Mouse (Mus musculus): ENCODE data around the gene Cx3cr1. TPM values are rescaled to one million over a fixed set of nuclear protein-coding genes. Genes with fewer than 3 reads are reported as not detected.

The Cx3cr1 gene
- polyA plus RNA-seq, 1 experiment, result 14.4 TPM

DNA sequence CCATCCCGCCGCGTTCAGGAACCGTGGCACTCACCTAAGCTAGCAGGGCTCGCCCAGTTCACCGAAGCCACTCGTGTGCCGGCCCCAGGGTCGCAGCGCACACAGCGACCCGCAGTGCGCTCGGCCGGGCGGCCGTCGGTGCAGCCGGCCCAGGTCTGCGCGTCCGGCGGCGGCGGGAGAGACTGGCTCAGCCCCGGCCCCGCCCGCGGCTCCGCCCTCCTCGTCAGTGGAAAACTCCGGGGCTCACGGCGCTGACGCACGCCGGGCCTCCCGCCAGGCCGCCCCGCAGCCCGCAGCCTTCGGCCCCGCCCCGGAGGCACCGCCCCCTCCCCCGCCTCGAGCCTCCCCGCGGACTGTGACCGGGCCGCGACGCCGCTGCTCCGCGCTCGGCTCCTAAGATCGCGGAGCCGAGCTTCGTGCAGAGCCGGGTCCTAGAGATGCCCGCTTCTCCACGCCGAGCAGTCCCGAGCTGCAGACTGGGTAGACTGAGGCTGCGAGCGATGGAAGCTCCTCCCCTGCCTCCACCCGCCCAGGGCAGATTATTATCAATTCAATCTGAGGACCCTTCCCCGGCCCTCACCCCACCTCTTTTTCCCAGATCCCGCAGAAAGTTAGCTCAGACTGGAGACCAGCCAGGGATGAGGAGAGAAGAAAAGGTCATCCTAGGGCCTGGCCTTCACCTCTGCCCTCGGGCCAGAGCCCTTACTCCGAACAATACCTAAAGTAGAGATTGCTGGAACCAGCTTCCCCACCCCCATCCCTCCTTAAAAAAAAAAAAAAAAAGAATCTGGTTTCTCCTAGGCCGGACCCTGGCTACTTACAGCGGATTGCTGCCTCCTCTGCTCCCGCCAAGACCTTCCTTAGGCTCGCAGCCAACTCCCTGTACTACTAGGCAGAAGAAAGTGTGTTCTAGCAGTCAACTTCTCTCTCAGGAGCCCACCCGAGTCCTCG, 85.8 kb downstream of the Cx3cr1 start:
- WGBS, result 7% methylated on average over 77 of the region's 79 CpGs
- peak overlapping the region; percentile 97 for H3K4me3 ChIP-seq (ENCODE audit: extremely low read depth, insufficient read depth, insufficient read length)
- H3K27me3 ChIP-seq (ENCODE audit: control insufficient read depth, insufficient read depth, low read length), result no peaks in the 10 kb centered on the region
- no peaks in the 10 kb centered on the region for H3K36me3 ChIP-seq (ENCODE audit: control insufficient read depth, insufficient read depth, low read length)
- peak; percentile 73 to 91 for DNase-seq (ENCODE audit: low read depth in 1 of 2, low spot score in 2 of 2)
- peak overlapping the region; percentile 97 for H3K27ac ChIP-seq (ENCODE audit: insufficient read depth, low read length)
- peaks cover 20% of the 10 kb centered on the region; the same call in 1 of the 2 replicates for H3K4me1 ChIP-seq (ENCODE audit: control insufficient read depth, insufficient read depth, insufficient read length)
- TF ChIP-seq POLR2A (IDR thresholded peaks at IDR 0.05; ENCODE audit: low read depth, low read length) (peak; percentile 96), CTCF (IDR thresholded peaks at IDR 0.05; ENCODE audit: extremely low read depth, insufficient read depth, insufficient read length, insufficient replicate concordance) (no peak)

DNA sequence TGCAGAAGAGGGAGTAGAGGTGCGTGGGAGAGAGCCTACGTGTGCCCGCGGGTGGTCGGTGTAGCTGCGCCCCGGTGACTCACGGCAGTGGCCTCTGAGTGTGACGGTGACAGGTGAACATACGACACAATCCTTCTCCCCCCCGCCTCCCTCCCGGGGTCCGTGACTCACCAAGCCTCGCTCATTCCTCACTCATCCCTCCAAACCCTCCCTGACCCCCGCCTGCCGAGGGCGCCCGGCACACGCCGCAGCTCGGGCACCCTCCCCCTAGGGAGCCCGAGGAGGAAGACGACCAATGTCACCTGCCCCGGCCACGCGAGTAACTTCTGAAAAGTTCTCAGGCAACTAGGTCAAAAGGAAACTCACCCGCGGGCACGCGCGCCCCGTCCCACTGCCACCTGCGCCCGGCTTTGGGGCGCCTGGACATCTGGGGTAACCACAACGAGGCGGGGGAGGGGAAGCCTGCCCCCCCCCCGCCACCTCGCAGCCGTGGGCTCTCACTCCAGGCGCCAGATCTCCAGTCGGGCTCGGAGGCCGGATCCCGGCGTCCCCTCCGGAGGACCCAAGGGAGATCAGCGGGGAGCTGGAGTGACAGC, 86.6 kb downstream of the Cx3cr1 start:
- peak overlapping the region; percentile 97 for H3K4me3 ChIP-seq (ENCODE audit: extremely low read depth, insufficient read depth, insufficient read length)
- under 1% methylated on average over 48 of the region's 48 CpGs for WGBS
- H3K36me3 ChIP-seq (ENCODE audit: control insufficient read depth, insufficient read depth, low read length), result no peaks in the 10 kb centered on the region
- TF ChIP-seq CTCF (IDR thresholded peaks at IDR 0.05; ENCODE audit: extremely low read depth, insufficient read depth, insufficient read length, insufficient replicate concordance) (no peak), POLR2A (IDR thresholded peaks at IDR 0.05; ENCODE audit: low read depth, low read length) (no peak)
- H3K27ac ChIP-seq (ENCODE audit: insufficient read depth, low read length), result peak overlapping the region; percentile 97
- H3K27me3 ChIP-seq (ENCODE audit: control insufficient read depth, insufficient read depth, low read length), result no peaks in the 10 kb centered on the region
- peaks cover 27% of the 10 kb centered on the region; the same call in 1 of the 2 replicates for H3K4me1 ChIP-seq (ENCODE audit: control insufficient read depth, insufficient read depth, insufficient read length)
- peak; percentile 63 to 72 for DNase-seq (ENCODE audit: low read depth in 1 of 2, low spot score in 2 of 2)

GRCm38 (mm10) chr9:119982241-119982811, 87.4 kb downstream of the Cx3cr1 start:
- peak; percentile 81 to 85 for DNase-seq (ENCODE audit: low read depth in 1 of 2, low spot score in 2 of 2)
- H3K27ac ChIP-seq (ENCODE audit: insufficient read depth, low read length), result peak overlapping the region; percentile 97
- TF ChIP-seq POLR2A (IDR thresholded peaks at IDR 0.05; ENCODE audit: low read depth, low read length) (no peak), CTCF (IDR thresholded peaks at IDR 0.05; ENCODE audit: extremely low read depth, insufficient read depth, insufficient read length, insufficient replicate concordance) (peak; percentile 54; the same call in 1 of the 2 replicates)
- H3K4me1 ChIP-seq (ENCODE audit: control insufficient read depth, insufficient read depth, insufficient read length), result peaks cover 27% of the 10 kb centered on the region; the same call in 1 of the 2 replicates
- H3K36me3 ChIP-seq (ENCODE audit: control insufficient read depth, insufficient read depth, low read length), result no peaks in the 10 kb centered on the region
- 1% methylated on average over 11 of the region's 11 CpGs for WGBS
- H3K27me3 ChIP-seq (ENCODE audit: control insufficient read depth, insufficient read depth, low read length), result no peaks in the 10 kb centered on the region
- H3K4me3 ChIP-seq (ENCODE audit: extremely low read depth, insufficient read depth, insufficient read length), result peak overlapping the region; percentile 97

DNA sequence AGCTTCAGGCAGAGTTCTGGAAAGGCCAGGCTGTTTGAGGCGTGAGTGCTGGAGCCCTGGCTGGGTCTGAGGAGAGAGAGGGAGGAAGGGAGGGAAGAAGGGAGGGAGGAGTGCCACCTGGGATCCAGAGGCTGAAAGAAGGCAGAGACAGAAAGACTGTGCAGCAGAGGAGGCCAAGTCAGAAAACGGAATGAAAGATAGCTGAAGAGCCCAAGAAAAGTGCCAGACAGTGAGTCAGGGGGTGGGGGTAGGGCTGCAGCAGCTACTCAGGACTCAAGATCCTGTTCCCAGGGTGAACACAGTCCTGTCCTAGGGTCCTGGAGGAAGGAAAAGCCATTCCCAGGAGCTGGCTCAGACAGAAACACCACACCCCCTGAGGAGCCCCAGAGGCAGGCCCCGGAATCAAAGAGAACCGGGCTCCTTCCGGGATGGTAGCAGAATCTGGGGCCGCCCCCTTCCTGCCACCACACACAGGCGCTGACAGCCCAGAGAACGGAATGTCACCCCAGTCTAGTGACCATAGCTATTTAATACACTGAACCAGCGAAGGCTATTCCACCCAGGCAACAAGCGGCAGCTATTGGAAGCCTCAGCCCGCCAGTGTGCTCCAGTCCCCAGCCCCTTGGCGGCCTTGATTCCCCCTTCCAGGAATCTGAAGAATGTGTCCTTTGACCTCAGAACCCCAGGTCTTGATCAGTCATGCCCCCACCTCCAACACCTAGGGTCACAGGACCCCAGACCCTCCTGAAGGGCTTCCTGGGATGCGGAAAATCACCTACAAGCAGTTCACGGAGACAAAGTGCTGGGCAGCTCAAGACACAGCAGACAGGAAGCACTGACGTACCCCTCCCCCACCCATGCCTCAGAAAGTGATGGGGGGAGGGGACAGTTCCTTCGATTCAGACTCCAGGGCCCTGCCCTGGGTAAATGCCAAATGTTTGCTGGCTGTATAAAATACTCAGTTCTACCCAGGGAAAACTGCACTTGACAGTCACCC, 88.2 kb downstream of the Cx3cr1 start:
- TF ChIP-seq POLR2A (IDR thresholded peaks at IDR 0.05; ENCODE audit: low read depth, low read length) (0 out of 2 replicates have a peak, but pooled peaks have one; percentile 24), CTCF (IDR thresholded peaks at IDR 0.05; ENCODE audit: extremely low read depth, insufficient read depth, insufficient read length, insufficient replicate concordance) (no peak; the same call in 1 of the 2 replicates)
- DNase-seq (ENCODE audit: low read depth in 1 of 2, low spot score in 2 of 2), result peak; percentile 58 to 81
- Histone ChIP-seq H3K27ac (ENCODE audit: insufficient read depth, low read length) (peak overlapping the region; percentile 97), H3K4me3 (ENCODE audit: extremely low read depth, insufficient read depth, insufficient read length) (peak overlapping the region; percentile 97), H3K4me1 (ENCODE audit: control insufficient read depth, insufficient read depth, insufficient read length) (peaks cover 29% of the 10 kb centered on the region; the same call in 1 of the 2 replicates), H3K36me3 (ENCODE audit: control insufficient read depth, insufficient read depth, low read length) (0 out of 2 replicates have a peak, but pooled peaks cover 1% of the 10 kb centered on the region), H3K27me3 (ENCODE audit: control insufficient read depth, insufficient read depth, low read length) (no peaks in the 10 kb centered on the region)
- 3% methylated on average over 16 of the region's 16 CpGs for WGBS

- no peaks in the 10 kb centered on the region for H3K27me3 ChIP-seq (ENCODE audit: control insufficient read depth, insufficient read depth, low read length)
- peaks cover 29% of the 10 kb centered on the region; the same call in 1 of the 2 replicates for H3K4me1 ChIP-seq (ENCODE audit: control insufficient read depth, insufficient read depth, insufficient read length)
- 0 out of 2 replicates have a peak, but pooled peaks cover 1% of the 10 kb centered on the region for H3K36me3 ChIP-seq (ENCODE audit: control insufficient read depth, insufficient read depth, low read length)
- DNase-seq (ENCODE audit: low read depth in 1 of 2, low spot score in 2 of 2), result no peak
- H3K27ac ChIP-seq (ENCODE audit: insufficient read depth, low read length), result peak overlapping the region; percentile 97
- peak overlapping the region; percentile 47; the same call in 1 of the 2 replicates for H3K4me3 ChIP-seq (ENCODE audit: extremely low read depth, insufficient read depth, insufficient read length)
- TF ChIP-seq CTCF (IDR thresholded peaks at IDR 0.05; ENCODE audit: extremely low read depth, insufficient read depth, insufficient read length, insufficient replicate concordance), result no peak
- no peak for TF ChIP-seq POLR2A (IDR thresholded peaks at IDR 0.05; ENCODE audit: low read depth, low read length)
- 16% methylated on average over 4 of the region's 4 CpGs for WGBS
Observed at GRCm38 (mm10) chr9:119980770-119981182, 88.9 kb downstream of the Cx3cr1 start.

All from spleen, adult 2 months (tissue).